Mouse (Mus musculus): ENCODE measurements at regions not wholly inside any gene's neighbourhood (a gene's known extent, or its start where the extent isn't known, plus 50 kb on each side); places are given as distances from the start of the nearest gene placed in this dataset.

DNA sequence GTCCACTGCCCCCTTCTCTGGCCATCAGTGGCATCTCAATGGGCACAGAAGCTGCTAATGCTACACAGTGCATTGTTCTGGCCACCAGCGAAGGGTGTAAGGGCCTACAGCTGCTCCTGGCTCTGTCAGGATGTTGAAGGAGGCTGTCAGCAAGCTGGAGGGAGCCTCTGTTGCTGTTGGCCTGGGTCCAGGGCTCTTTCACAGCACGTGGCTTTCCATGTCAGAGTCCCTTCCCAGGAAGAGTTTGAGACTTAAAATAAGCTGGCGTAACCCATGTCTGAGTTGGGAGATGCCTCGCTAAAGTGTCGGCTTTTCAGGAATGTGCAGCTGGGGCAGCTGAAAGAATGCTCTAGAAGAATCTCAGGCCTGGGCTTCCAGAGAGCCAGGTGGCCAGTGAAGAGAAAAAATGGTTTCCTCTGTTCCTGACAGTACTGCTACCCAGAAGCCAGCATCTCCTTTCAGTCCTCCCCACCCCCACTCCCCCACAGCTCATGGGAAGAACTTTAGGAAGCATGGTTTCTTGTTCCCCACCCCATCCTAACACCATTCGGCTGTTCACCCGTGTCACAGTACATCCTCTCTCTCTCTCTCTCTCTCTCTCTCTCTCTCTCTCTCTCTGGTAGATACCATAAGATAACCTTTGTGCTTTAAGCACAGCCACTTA, 122.8 kb upstream of the Cadm1 start:
- DNase-seq (ENCODE audit: low spot score) (peak; percentile 94), ATAC-seq (ENCODE audit: insufficient read depth, low read depth) (peak; percentile 94)
- 2% methylated on average over 7 of the region's 7 CpGs for WGBS
- TF ChIP-seq CTCF (IDR thresholded peaks at IDR 0.05; ENCODE audit: low read depth) (no peak), EP300 (IDR thresholded peaks at IDR 0.05; ENCODE audit: low read depth) (peak; percentile 73; the same call in 1 of the 2 replicates)
- Histone ChIP-seq H3K36me3 (replicated peaks; ENCODE audit: control insufficient read depth, insufficient read depth, low read length) (no peaks in the 10 kb centered on the region), H3K9ac (replicated peaks; ENCODE audit: low read depth, low read length) (no peak overlapping the region), H3K27ac (ENCODE audit: low read depth) (no peak overlapping the region), H3K4me3 (ENCODE audit: low read depth, low read length) (no peak overlapping the region), H3K27me3 (ENCODE audit: control insufficient read depth, insufficient read depth, low read length) (peaks cover 92% of the 10 kb centered on the region), H3K4me1 (ENCODE audit: control insufficient read depth, insufficient read depth) (peaks cover 5% of the 10 kb centered on the region; the same call in 1 of the 2 replicates), H3K4me2 (ENCODE audit: low read depth, low read length) (0 out of 2 replicates have a peak overlapping the region, but pooled peaks have one; percentile 14), H3K9me3 (replicated peaks; ENCODE audit: control insufficient read depth, low read length) (no peaks in the 10 kb centered on the region)

DNA sequence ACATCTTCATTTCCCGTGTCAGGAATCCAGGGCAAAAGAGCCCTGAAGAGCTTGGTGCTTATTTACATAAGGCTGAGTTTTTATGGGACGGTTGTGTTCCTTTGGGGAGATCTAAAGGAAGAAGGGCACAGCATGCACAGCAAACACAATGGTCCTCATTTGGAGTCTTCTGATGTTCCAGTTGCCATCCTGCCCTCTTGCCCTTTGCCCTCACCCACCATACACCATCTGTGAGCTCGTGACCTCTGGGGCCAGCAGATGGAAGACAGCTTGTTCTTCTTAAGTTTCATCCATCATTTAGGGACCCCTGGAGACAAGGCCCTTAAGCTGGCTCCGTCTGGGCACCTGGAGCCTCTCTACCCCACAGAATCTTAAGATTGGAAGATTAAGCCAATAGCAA, 121.9 kb upstream of the Cadm1 start:
- no peaks in the 10 kb centered on the region for H3K9me3 ChIP-seq (replicated peaks; ENCODE audit: control insufficient read depth, low read length)
- WGBS: 58% methylated on average over 4 of the region's 4 CpGs
- H3K27me3 ChIP-seq (ENCODE audit: control insufficient read depth, insufficient read depth, low read length): peaks cover 92% of the 10 kb centered on the region
- TF ChIP-seq EP300 (IDR thresholded peaks at IDR 0.05; ENCODE audit: low read depth) (no peak), CTCF (IDR thresholded peaks at IDR 0.05; ENCODE audit: low read depth) (no peak)
- no peak overlapping the region for H3K4me3 ChIP-seq (ENCODE audit: low read depth, low read length)
- no peak overlapping the region for H3K9ac ChIP-seq (replicated peaks; ENCODE audit: low read depth, low read length)
- no peak overlapping the region for H3K4me2 ChIP-seq (ENCODE audit: low read depth, low read length)
- H3K4me1 ChIP-seq (ENCODE audit: control insufficient read depth, insufficient read depth): peaks cover 5% of the 10 kb centered on the region; the same call in 1 of the 2 replicates
- ATAC-seq (ENCODE audit: insufficient read depth, low read depth): no peak
- no peak for DNase-seq (ENCODE audit: low spot score)
- no peak overlapping the region for H3K27ac ChIP-seq (ENCODE audit: low read depth)
- H3K36me3 ChIP-seq (replicated peaks; ENCODE audit: control insufficient read depth, insufficient read depth, low read length): no peaks in the 10 kb centered on the region

- TF ChIP-seq EP300 (IDR thresholded peaks at IDR 0.05; ENCODE audit: low read depth) (no peak), CTCF (IDR thresholded peaks at IDR 0.05; ENCODE audit: low read depth) (no peak)
- H3K4me1 ChIP-seq (ENCODE audit: control insufficient read depth, insufficient read depth): peaks cover 5% of the 10 kb centered on the region; the same call in 1 of the 2 replicates
- ATAC-seq (ENCODE audit: insufficient read depth, low read depth): no peak
- H3K4me2 ChIP-seq (ENCODE audit: low read depth, low read length): no peak overlapping the region
- H3K27me3 ChIP-seq (ENCODE audit: control insufficient read depth, insufficient read depth, low read length): peaks cover 90% of the 10 kb centered on the region
- H3K27ac ChIP-seq (ENCODE audit: low read depth): no peak overlapping the region
- DNase-seq (ENCODE audit: low spot score): no peak
- H3K9ac ChIP-seq (replicated peaks; ENCODE audit: low read depth, low read length): no peak overlapping the region
- no peaks in the 10 kb centered on the region for H3K36me3 ChIP-seq (replicated peaks; ENCODE audit: control insufficient read depth, insufficient read depth, low read length)
- no peak overlapping the region for H3K4me3 ChIP-seq (ENCODE audit: low read depth, low read length)
- no peaks in the 10 kb centered on the region for H3K9me3 ChIP-seq (replicated peaks; ENCODE audit: control insufficient read depth, low read length)
- WGBS: 87% methylated on average over 6 of the region's 6 CpGs
Observed at GRCm38 (mm10) chr9:47409579-47409978, 120.4 kb upstream of the Cadm1 start.

DNA sequence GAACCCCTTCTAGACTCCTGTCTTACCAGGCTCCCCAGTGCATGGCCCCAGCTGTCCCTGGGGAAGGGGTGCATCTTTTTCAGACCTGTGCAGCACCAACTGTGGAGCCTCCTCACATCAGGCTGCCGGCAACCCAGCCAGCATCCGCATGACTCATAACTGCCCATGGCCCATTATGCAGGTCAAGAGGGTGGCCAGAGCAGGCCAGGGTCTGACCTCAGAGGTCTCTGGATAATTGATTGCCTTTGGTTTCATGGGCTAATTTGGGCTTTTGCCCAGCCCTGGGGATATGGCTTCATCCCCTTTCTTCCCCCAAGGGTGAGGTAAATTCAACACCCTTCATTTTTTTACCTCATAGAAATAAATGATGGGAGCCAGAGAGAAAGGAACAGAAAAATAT, 117.2 kb upstream of the Cadm1 start:
- H3K4me2 ChIP-seq (ENCODE audit: low read depth, low read length): no peak overlapping the region
- no peak for ATAC-seq (ENCODE audit: insufficient read depth, low read depth)
- 63% methylated on average over 2 of the region's 2 CpGs for WGBS
- H3K9me3 ChIP-seq (replicated peaks; ENCODE audit: control insufficient read depth, low read length): no peaks in the 10 kb centered on the region
- no peak for TF ChIP-seq EP300 (IDR thresholded peaks at IDR 0.05; ENCODE audit: low read depth)
- TF ChIP-seq CTCF (IDR thresholded peaks at IDR 0.05; ENCODE audit: low read depth): no peak
- H3K4me1 ChIP-seq (ENCODE audit: control insufficient read depth, insufficient read depth): no peaks in the 10 kb centered on the region
- no peak overlapping the region for H3K9ac ChIP-seq (replicated peaks; ENCODE audit: low read depth, low read length)
- no peaks in the 10 kb centered on the region for H3K36me3 ChIP-seq (replicated peaks; ENCODE audit: control insufficient read depth, insufficient read depth, low read length)
- no peak overlapping the region for H3K4me3 ChIP-seq (ENCODE audit: low read depth, low read length)
- DNase-seq (ENCODE audit: low spot score): no peak
- peaks cover 97% of the 10 kb centered on the region for H3K27me3 ChIP-seq (ENCODE audit: control insufficient read depth, insufficient read depth, low read length)
- no peak overlapping the region for H3K27ac ChIP-seq (ENCODE audit: low read depth)

GRCm38 (mm10) chr9:47414350-47414988, 115.5 kb upstream of the Cadm1 start:
- TF ChIP-seq CTCF (IDR thresholded peaks at IDR 0.05; ENCODE audit: low read depth) (no peak), EP300 (IDR thresholded peaks at IDR 0.05; ENCODE audit: low read depth) (no peak)
- Histone ChIP-seq H3K4me2 (ENCODE audit: low read depth, low read length) (no peak overlapping the region), H3K27ac (ENCODE audit: low read depth) (no peak overlapping the region), H3K4me1 (ENCODE audit: control insufficient read depth, insufficient read depth) (no peaks in the 10 kb centered on the region), H3K27me3 (ENCODE audit: control insufficient read depth, insufficient read depth, low read length) (peaks cover 97% of the 10 kb centered on the region), H3K9me3 (replicated peaks; ENCODE audit: control insufficient read depth, low read length) (no peaks in the 10 kb centered on the region), H3K4me3 (ENCODE audit: low read depth, low read length) (no peak overlapping the region), H3K9ac (replicated peaks; ENCODE audit: low read depth, low read length) (no peak overlapping the region), H3K36me3 (replicated peaks; ENCODE audit: control insufficient read depth, insufficient read depth, low read length) (no peaks in the 10 kb centered on the region)
- ATAC-seq (ENCODE audit: insufficient read depth, low read depth): peak; percentile 82
- peak; percentile 65 for DNase-seq (ENCODE audit: low spot score)
- 34% methylated on average over 8 of the region's 8 CpGs for WGBS
